Mouse (Mus musculus) embryonic fibroblast, embryonic 13.5 days (primary cell): ENCODE measurements around the gene Bola2.

Experiments
- CTCF ChIP-seq: IDR thresholded peaks from 2 replicates; pipeline ENCODE4 v1.5.1; 2011; ENCODE audit warnings: mild to moderate bottlenecking, control low read depth, low read length, moderate library complexity, borderline replicate concordance; ENCODE audit not compliant: insufficient read depth
- POLR2A ChIP-seq: IDR thresholded peaks from 2 replicates; pipeline ENCODE4 v1.6.1; 2011; ENCODE audit warnings: low read depth, mild to moderate bottlenecking, control low read depth, low read length, moderate library complexity

- TF ChIP-seq POLR2A = no peak
- no peak for TF ChIP-seq CTCF
Observed at GRCm38 (mm10) chr7:126663646-126664045, 31.6 kb upstream of the Bola2 start.
